ENCODE assay signal across 20 mouse cellular contexts in the genomic region with DNA sequence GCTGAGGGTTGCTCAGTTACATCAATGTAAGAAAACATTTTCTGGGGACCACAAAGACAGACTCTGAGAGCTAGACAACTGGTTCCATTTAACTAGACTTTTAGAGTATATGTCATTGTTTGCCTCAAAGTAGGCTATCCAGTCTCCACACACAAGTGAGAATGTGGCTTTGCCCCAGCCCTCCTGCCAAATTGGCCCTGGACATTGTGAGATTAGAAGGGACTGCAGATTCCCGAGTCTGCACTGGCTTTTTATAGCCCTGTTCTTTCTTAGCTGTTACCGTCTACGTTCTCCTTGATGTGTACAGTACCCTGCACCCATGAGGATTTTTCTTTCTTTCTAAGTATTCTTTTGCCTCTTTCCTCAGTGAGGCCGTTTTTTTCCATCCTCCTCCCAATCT. TPM values are rescaled to one million over a fixed set of nuclear protein-coding genes. Genes with fewer than 3 reads are reported as not detected.
"Had no signal": no experiment of that assay in that cellular context is flagged by ENCODE, and none has a peak within 500 bp of the region (broad histone marks: within the 10 kb centered on the region; RNA-seq: fewer than 3 reads in every experiment).

No protein-coding gene starts in this region.

- ATAC-seq: midbrain, embryonic 15.5 days had no signal

- H3K27me3 ChIP-seq: liver, embryonic 15.5 days had no signal

- H3K4me2 ChIP-seq: limb, embryonic 13.5 days; liver, embryonic 15.5 days; lung, embryonic 14.5 days; midbrain, embryonic 11.5 days; midbrain, embryonic 15.5 days; neural tube, embryonic 12.5 days had no signal

- H3K27ac ChIP-seq: limb, embryonic 13.5 days; liver, embryonic 15.5 days; midbrain, embryonic 15.5 days; neural tube, embryonic 12.5 days had no signal

- DNase-seq: kidney, postnatal 14 days; left cerebral cortex, postnatal 4 days; lung, embryonic 14.5 days; lung, postnatal 10 days; lung, postnatal 4 days; thymus, adult 18-20 months; thymus, postnatal 14 days had no signal

- H3K4me3 ChIP-seq: limb, embryonic 13.5 days; liver, embryonic 15.5 days; megakaryocyte, embryonic 14.5 days; midbrain, embryonic 15.5 days; neural tube, embryonic 12.5 days had no signal

- H3K9me3 ChIP-seq: limb, embryonic 13.5 days; liver, embryonic 15.5 days; megakaryocyte, embryonic 14.5 days; midbrain, embryonic 15.5 days; neural tube, embryonic 12.5 days had no signal

- H3K4me1 ChIP-seq: liver, embryonic 15.5 days; megakaryocyte, embryonic 14.5 days had no signal

- H3K36me3 ChIP-seq: limb, embryonic 13.5 days; liver, embryonic 15.5 days; midbrain, embryonic 15.5 days; neural tube, embryonic 12.5 days had no signal

- H3K9ac ChIP-seq: limb, embryonic 13.5 days; liver, embryonic 15.5 days; lung, embryonic 14.5 days; midbrain, embryonic 15.5 days; neural tube, embryonic 12.5 days had no signal

RNA-seq across cellular contexts. Expression of a gene that starts 46.1 kb away (rescaled TPM):
- total RNA-seq: layer of hippocampus, adult 8-10 months; layer of hippocampus, postnatal 14 days; left cerebral cortex, adult 18-20 months; left cerebral cortex, postnatal 10 days; left cerebral cortex, postnatal 4 days; monocyte, adult 5-6 weeks; neutrophil, adult 5-6 weeks had no signal
- polyA plus RNA-seq: large intestine, adult 2 months had no signal
